Mouse (Mus musculus) G1E (cell line): ENCODE measurements around the gene Jmjd8.

Experiments
- CTCF ChIP-seq: IDR thresholded peaks from 2 replicates; pipeline ENCODE4 v1.5.1; 2012; ENCODE audit warnings: low read depth, low read length, inconsistent platforms, mixed read lengths
- POLR2AphosphoS5 ChIP-seq: IDR thresholded peaks from 2 replicates; pipeline ENCODE4 v1.6.1; 2012; ENCODE audit warnings: low read depth, low read length, inconsistent platforms; ENCODE audit not compliant: insufficient replicate concordance
- TAL1 ChIP-seq: conservative IDR thresholded peaks from 2 replicates; pipeline ENCODE4 v1.6.1; 2012; ENCODE audit warnings: low read depth, low read length, inconsistent platforms, mixed read lengths

- TF ChIP-seq CTCF: no peak
- TF ChIP-seq TAL1: no peak
- TF ChIP-seq POLR2AphosphoS5: no peak
Observed at GRCm38 (mm10) chr17:25835816-25836215, 7.1 kb downstream of the Jmjd8 start.
